Mouse (Mus musculus) lung, postnatal 0 days (tissue): ENCODE measurements around the gene Smyd2.

Experiments
- CTCF ChIP-seq: IDR thresholded peaks from 2 replicates; pipeline ENCODE4 v1.5.1; 2016; ENCODE audit warnings: antibody characterized with exemption, mild to moderate bottlenecking
- EP300 ChIP-seq: IDR thresholded peaks from 2 replicates; pipeline ENCODE4 v1.6.1; 2016; ENCODE audit warnings: antibody characterized with exemption, mild to moderate bottlenecking, control low read depth

GRCm38 (mm10) chr1:189849550-189849949 is 72.6 kb downstream of the Smyd2 start:
- TF ChIP-seq CTCF (no peak), EP300 (no peak)
